Mouse (Mus musculus): ENCODE results near the gene Rnf43. TPM values are rescaled to one million over a fixed set of nuclear protein-coding genes. Genes with fewer than 3 reads are reported as not detected.

Gene Rnf43
- polyA plus RNA-seq, 2 experiments, result 4.7 to 6.5 TPM

DNA sequence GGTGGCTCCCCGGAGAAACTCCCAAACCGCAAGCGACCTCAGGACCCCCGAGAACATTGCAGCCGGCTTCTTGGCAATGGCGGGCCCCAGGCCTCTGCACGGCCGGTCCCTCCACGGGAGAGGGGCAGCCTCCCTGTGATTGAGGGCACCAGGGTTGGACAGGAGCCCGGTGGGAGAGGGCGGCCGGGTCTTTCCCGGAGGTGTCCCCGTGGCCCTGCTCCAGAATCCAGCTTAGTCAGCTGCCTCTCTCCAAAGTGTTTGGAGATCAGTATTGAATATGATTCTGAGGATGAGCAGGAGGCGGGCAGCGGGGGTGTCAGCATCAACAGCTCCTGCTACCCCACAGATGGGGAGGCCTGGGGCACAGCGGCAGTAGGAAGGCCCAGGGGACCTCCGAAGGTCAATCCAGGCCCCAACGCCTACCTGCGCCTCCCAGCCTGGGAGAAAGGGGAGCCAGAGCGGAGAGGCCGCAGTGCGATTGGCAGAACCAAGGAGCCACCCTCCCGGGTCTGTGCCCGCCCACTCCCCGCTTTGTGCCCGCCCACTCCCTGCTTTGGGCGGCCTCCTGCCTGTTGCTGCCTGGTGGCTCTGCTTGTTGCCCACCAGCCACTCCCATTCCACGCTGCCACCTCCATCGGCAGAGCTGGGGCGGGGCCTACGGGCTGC, 115.7 kb downstream of the Rnf43 start:
- DNase-seq (ENCODE audit: low spot score) (peak; percentile 81), ATAC-seq (ENCODE audit: low FRiP score, low read depth) (peak; percentile 89)
- H3K27ac ChIP-seq (replicated peaks; ENCODE audit: low read depth, low read length), result no peak overlapping the region
- peak overlapping the region; percentile 40 for H3K4me3 ChIP-seq (replicated peaks; ENCODE audit: low read length)
- TF ChIP-seq POLR2A (IDR thresholded peaks at IDR 0.05; ENCODE audit: borderline replicate concordance, extremely low read depth, insufficient read depth, insufficient read length), result no peak
- H3K9ac ChIP-seq (ENCODE audit: low read depth, low read length, severe bottlenecking), result peak overlapping the region; percentile 65
- no peaks in the 10 kb centered on the region for H3K36me3 ChIP-seq (ENCODE audit: control insufficient read depth, insufficient read depth, low read length)
- no peaks in the 10 kb centered on the region for H3K27me3 ChIP-seq (ENCODE audit: control insufficient read depth, insufficient read depth, low read length)
- WGBS, result 11% methylated on average over 27 of the region's 32 CpGs
- no peaks in the 10 kb centered on the region for H3K9me3 ChIP-seq (ENCODE audit: control insufficient read depth, low read length)
- H3K4me1 ChIP-seq (ENCODE audit: control insufficient read depth, insufficient read depth, low read length), result peaks cover 6% of the 10 kb centered on the region
- peak overlapping the region; percentile 91 for H3K4me2 ChIP-seq (replicated peaks; ENCODE audit: low read depth, low read length, severe bottlenecking)

DNA sequence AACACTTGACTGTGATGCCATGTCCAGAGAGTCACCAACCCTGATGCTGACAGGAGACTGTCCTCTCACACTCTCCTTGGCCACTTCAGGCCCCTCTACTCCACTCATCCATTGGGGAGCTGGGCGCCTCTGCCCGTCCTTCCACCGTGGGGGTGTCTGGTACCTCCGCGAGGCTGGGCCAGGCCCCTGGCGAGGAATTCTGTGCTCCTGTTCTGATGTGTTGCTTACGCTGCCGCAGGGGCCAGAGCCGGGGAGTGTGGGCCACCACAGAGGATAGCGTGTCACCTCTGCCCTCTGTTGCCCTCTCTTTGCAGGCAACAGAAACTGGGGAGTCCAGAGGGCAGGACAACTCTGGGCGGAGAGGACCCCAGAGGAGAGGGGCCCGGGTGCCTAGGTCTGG, 116.4 kb downstream of the Rnf43 start:
- 33% methylated on average over 12 of the region's 12 CpGs for WGBS
- Histone ChIP-seq H3K4me2 (replicated peaks; ENCODE audit: low read depth, low read length, severe bottlenecking) (peak overlapping the region; percentile 91), H3K9ac (ENCODE audit: low read depth, low read length, severe bottlenecking) (peak overlapping the region; percentile 65), H3K27me3 (ENCODE audit: control insufficient read depth, insufficient read depth, low read length) (no peaks in the 10 kb centered on the region), H3K9me3 (ENCODE audit: control insufficient read depth, low read length) (no peaks in the 10 kb centered on the region), H3K4me1 (ENCODE audit: control insufficient read depth, insufficient read depth, low read length) (peaks cover 6% of the 10 kb centered on the region), H3K27ac (replicated peaks; ENCODE audit: low read depth, low read length) (no peak overlapping the region), H3K4me3 (replicated peaks; ENCODE audit: low read length) (peak overlapping the region; percentile 40), H3K36me3 (ENCODE audit: control insufficient read depth, insufficient read depth, low read length) (no peaks in the 10 kb centered on the region)
- no peak for TF ChIP-seq POLR2A (IDR thresholded peaks at IDR 0.05; ENCODE audit: borderline replicate concordance, extremely low read depth, insufficient read depth, insufficient read length)
- DNase-seq (ENCODE audit: low spot score) (no peak), ATAC-seq (ENCODE audit: low FRiP score, low read depth) (no peak)

DNA sequence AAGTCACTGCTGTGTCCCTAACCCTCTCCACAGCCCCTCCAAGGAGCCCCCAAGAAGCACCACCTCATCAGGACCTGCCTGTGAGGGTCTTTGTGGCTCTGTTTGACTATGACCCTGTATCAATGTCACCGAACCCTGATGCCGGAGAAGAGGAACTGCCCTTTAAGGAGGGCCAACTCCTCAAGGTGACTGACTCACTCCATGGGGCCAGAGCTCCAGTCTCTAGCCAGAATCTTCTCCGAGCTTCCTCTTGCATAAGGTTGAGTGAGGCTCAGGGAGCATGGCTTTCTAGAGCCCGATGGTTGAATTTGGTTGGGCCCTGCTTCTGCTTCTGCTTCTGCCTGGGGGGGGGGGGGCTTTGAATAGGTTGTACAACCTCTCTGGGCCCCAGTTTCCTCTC, 116.9 kb downstream of the Rnf43 start:
- no peak overlapping the region for H3K27ac ChIP-seq (replicated peaks; ENCODE audit: low read depth, low read length)
- no peak for DNase-seq (ENCODE audit: low spot score)
- no peak overlapping the region for H3K4me3 ChIP-seq (replicated peaks; ENCODE audit: low read length)
- ATAC-seq (ENCODE audit: low FRiP score, low read depth), result no peak
- H3K27me3 ChIP-seq (ENCODE audit: control insufficient read depth, insufficient read depth, low read length), result no peaks in the 10 kb centered on the region
- H3K4me2 ChIP-seq (replicated peaks; ENCODE audit: low read depth, low read length, severe bottlenecking), result no peak overlapping the region
- TF ChIP-seq POLR2A (IDR thresholded peaks at IDR 0.05; ENCODE audit: borderline replicate concordance, extremely low read depth, insufficient read depth, insufficient read length), result no peak
- no peak overlapping the region for H3K9ac ChIP-seq (ENCODE audit: low read depth, low read length, severe bottlenecking)
- H3K36me3 ChIP-seq (ENCODE audit: control insufficient read depth, insufficient read depth, low read length), result no peaks in the 10 kb centered on the region
- H3K4me1 ChIP-seq (ENCODE audit: control insufficient read depth, insufficient read depth, low read length), result peaks cover 6% of the 10 kb centered on the region
- H3K9me3 ChIP-seq (ENCODE audit: control insufficient read depth, low read length), result no peaks in the 10 kb centered on the region
- 81% methylated on average over 4 of the region's 4 CpGs for WGBS

DNA sequence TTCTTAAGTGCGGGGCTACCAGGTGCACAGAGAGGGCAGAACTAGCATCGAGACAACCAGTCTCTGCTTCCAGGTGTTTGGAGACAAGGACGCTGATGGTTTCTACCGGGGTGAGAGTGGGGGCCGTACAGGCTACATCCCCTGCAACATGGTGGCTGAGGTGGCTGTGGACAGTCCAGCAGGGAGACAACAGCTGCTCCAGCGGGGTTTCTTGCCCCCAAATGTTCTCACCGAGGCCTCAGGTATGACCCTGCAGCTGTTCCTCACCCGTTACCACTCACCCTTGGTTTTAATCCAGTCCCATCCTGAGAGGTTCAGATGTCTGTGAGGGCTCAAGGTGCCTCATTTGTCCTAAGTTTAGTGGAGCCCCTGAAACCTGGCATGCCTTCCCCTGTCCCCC, 117.6 kb downstream of the Rnf43 start:
- H3K27ac ChIP-seq (replicated peaks; ENCODE audit: low read depth, low read length), result no peak overlapping the region
- no peak overlapping the region for H3K4me2 ChIP-seq (replicated peaks; ENCODE audit: low read depth, low read length, severe bottlenecking)
- no peak for TF ChIP-seq POLR2A (IDR thresholded peaks at IDR 0.05; ENCODE audit: borderline replicate concordance, extremely low read depth, insufficient read depth, insufficient read length)
- DNase-seq (ENCODE audit: low spot score) (no peak), ATAC-seq (ENCODE audit: low FRiP score, low read depth) (no peak)
- no peak overlapping the region for H3K9ac ChIP-seq (ENCODE audit: low read depth, low read length, severe bottlenecking)
- WGBS, result 83% methylated on average over 8 of the region's 8 CpGs
- no peaks in the 10 kb centered on the region for H3K36me3 ChIP-seq (ENCODE audit: control insufficient read depth, insufficient read depth, low read length)
- peaks cover 6% of the 10 kb centered on the region for H3K4me1 ChIP-seq (ENCODE audit: control insufficient read depth, insufficient read depth, low read length)
- H3K27me3 ChIP-seq (ENCODE audit: control insufficient read depth, insufficient read depth, low read length), result no peaks in the 10 kb centered on the region
- H3K9me3 ChIP-seq (ENCODE audit: control insufficient read depth, low read length), result no peaks in the 10 kb centered on the region
- H3K4me3 ChIP-seq (replicated peaks; ENCODE audit: low read length), result no peak overlapping the region

MicroRNA genes within 50 kb of the gene (microRNA counts, 519-probe panel; counts per million panel counts)
- 3,588 counts per million, percentile 73 among the panel's probes with 10 or more counts for microRNA mmu-miR-142-3p
- 3,559 counts per million, percentile 71 among the panel's probes with 10 or more counts for microRNA mmu-miR-142-5p

Small RNAs within 50 kb of the gene (microRNA-seq; reads per million reads assigned to microRNA genes)
- not detected for gene Mir142
- gene Mir142b, result not detected

Other genes with a start within 250 kb of the Rnf43 start
- not detected in 2 replicates for gene Gm11492, start 96.1 kb upstream of the Rnf43 start, polyA plus RNA-seq (2012; rRNA removed)
- gene Gm11492, start 96.1 kb upstream of the Rnf43 start, polyA plus RNA-seq (2014; fragmentation: Nextera tagmentation; extraction: Ambion mirVana), result not detected in 2 replicates
- 20.4 and 25.8 TPM in 2 replicates for gene Sept4, start 93.8 kb upstream of the Rnf43 start, polyA plus RNA-seq (2012; rRNA removed)
- gene Sept4, start 93.8 kb upstream of the Rnf43 start, polyA plus RNA-seq (2014; fragmentation: Nextera tagmentation; extraction: Ambion mirVana), result 20.5 and 25.7 TPM in 2 replicates
- 33.2 and 37.8 TPM in 2 replicates for gene Mtmr4, start 70.6 kb upstream of the Rnf43 start, polyA plus RNA-seq (2012; rRNA removed)
- 29.0 and 29.5 TPM in 2 replicates for gene Mtmr4, start 70.6 kb upstream of the Rnf43 start, polyA plus RNA-seq (2014; fragmentation: Nextera tagmentation; extraction: Ambion mirVana)
- 0.15 and 0.26 TPM in 2 replicates for gene Hsf5, start 45.6 kb upstream of the Rnf43 start, polyA plus RNA-seq (2012; rRNA removed)
- 0.21 and 0.25 TPM in 2 replicates for gene Hsf5, start 45.6 kb upstream of the Rnf43 start, polyA plus RNA-seq (2014; fragmentation: Nextera tagmentation; extraction: Ambion mirVana)
- gene Supt4a, start 74.8 kb downstream of the Rnf43 start, polyA plus RNA-seq (2012; rRNA removed), result 106 and 121 TPM in 2 replicates
- gene Supt4a, start 74.8 kb downstream of the Rnf43 start, polyA plus RNA-seq (2014; fragmentation: Nextera tagmentation; extraction: Ambion mirVana), result 167 and 181 TPM in 2 replicates
- 6.5 and 7.3 TPM in 2 replicates for gene Tspoap1, start 97.8 kb downstream of the Rnf43 start, polyA plus RNA-seq (2012; rRNA removed)
- gene Tspoap1, start 97.8 kb downstream of the Rnf43 start, polyA plus RNA-seq (2014; fragmentation: Nextera tagmentation; extraction: Ambion mirVana), result 2.2 and 2.9 TPM in 2 replicates
- 1.1 and 3.3 TPM in 2 replicates for gene Mpo, start 130.9 kb downstream of the Rnf43 start, polyA plus RNA-seq (2012; rRNA removed)
- 1.7 TPM in 2 replicates for gene Mpo, start 130.9 kb downstream of the Rnf43 start, polyA plus RNA-seq (2014; fragmentation: Nextera tagmentation; extraction: Ambion mirVana)
- gene Lpo, start 165.6 kb downstream of the Rnf43 start, polyA plus RNA-seq (2012; rRNA removed), result 0.04 and 0.06 TPM in 2 replicates
- 0.07 TPM in 1 of 2 replicates, not detected in the other for gene Lpo, start 165.6 kb downstream of the Rnf43 start, polyA plus RNA-seq (2014; fragmentation: Nextera tagmentation; extraction: Ambion mirVana)
- 31.0 and 37.3 TPM in 2 replicates for gene Mks1, start 190.5 kb downstream of the Rnf43 start, polyA plus RNA-seq (2012; rRNA removed)
- gene Mks1, start 190.5 kb downstream of the Rnf43 start, polyA plus RNA-seq (2014; fragmentation: Nextera tagmentation; extraction: Ambion mirVana), result 12.8 and 14.3 TPM in 2 replicates
- 0.80 and 1.2 TPM in 2 replicates for gene Epx, start 212.8 kb downstream of the Rnf43 start, polyA plus RNA-seq (2012; rRNA removed)
- 0.40 and 1.2 TPM in 2 replicates for gene Epx, start 212.8 kb downstream of the Rnf43 start, polyA plus RNA-seq (2014; fragmentation: Nextera tagmentation; extraction: Ambion mirVana)
- gene Olfr462, start 229.5 kb downstream of the Rnf43 start, polyA plus RNA-seq (2012; rRNA removed), result not detected in 2 replicates
- not detected in 2 replicates for gene Olfr462, start 229.5 kb downstream of the Rnf43 start, polyA plus RNA-seq (2014; fragmentation: Nextera tagmentation; extraction: Ambion mirVana)
- gene Olfr463, start 234.7 kb downstream of the Rnf43 start, polyA plus RNA-seq (2012; rRNA removed), result not detected in 2 replicates
- not detected in 2 replicates for gene Olfr463, start 234.7 kb downstream of the Rnf43 start, polyA plus RNA-seq (2014; fragmentation: Nextera tagmentation; extraction: Ambion mirVana)

All from limb, embryonic 14.5 days (tissue).